Mouse (Mus musculus) heart, adult 8-10 months (tissue): ENCODE results near the gene Rpl19. TPM values are rescaled to one million over a fixed set of nuclear protein-coding genes. Genes with fewer than 3 reads are reported as not detected.

Source experiments
- DNase-seq: peaks from one replicate; pipeline ENCODE4 v3.0.0; 2022; ENCODE audit warnings: low spot score
- total RNA-seq, 4 experiments: library from RNA; stranded (reverse); gene quantifications; 2 replicates each; pipeline ENCODE4 v1.2.4; 2022

The Rpl19 gene
- total RNA-seq, 4 experiments from 2014 or later, result 503 to 616 (median 589) TPM

DNA sequence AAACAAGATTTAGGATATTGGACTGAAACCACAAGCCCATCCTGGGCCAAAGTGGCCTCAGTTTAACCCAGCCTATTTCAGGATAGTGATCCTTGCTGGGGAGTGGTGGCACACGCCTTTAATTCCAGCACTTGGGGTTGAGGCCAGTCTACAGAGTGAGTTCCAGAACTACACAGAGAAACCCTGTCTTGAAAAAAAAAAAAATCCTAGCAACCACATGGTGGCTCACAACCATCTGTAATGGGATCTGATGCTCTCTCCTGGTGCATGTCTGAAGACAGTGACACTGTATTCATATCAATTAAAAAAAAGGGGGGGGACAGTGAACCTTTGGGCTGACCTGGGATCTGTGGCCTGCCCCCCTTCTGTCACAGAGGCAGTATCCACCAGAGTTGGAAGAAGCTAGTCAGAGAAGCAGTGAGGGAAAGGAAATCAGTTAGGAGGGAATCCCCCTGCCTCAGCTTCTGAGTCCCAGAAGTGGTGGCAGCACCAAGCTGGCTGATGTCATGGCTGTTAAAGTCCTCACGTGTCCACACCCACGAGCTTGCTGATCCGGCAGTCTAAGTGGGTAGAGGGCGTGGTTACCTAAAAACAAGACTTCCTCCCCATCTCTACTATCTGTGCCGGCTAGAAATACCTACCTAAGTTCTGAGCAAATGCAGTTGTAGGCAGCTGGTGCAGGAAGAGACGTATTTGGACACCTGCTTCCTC lies 27.5 kb upstream of the Rpl19 start:
- no peak for DNase-seq

DNA sequence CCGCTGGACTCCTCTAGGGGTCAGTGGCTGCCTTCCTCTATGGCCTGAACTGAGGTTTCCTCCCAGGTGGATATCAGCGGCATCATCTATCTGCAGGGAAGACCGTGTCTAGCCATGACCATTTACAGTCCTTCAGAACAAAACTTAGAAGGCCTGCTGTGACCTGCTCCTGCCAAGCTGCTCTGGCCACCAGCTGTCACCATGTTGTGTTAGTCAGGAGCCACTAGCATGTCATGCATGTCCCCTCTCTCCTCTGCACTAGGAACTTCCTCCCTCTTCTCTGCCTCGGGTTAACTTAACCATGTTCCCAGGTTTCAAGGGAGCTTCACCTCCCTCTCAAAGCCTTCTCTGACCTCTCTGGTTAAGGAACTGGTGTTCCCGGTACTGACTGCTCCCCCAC lies 26.8 kb upstream of the Rpl19 start:
- no peak for DNase-seq

DNA sequence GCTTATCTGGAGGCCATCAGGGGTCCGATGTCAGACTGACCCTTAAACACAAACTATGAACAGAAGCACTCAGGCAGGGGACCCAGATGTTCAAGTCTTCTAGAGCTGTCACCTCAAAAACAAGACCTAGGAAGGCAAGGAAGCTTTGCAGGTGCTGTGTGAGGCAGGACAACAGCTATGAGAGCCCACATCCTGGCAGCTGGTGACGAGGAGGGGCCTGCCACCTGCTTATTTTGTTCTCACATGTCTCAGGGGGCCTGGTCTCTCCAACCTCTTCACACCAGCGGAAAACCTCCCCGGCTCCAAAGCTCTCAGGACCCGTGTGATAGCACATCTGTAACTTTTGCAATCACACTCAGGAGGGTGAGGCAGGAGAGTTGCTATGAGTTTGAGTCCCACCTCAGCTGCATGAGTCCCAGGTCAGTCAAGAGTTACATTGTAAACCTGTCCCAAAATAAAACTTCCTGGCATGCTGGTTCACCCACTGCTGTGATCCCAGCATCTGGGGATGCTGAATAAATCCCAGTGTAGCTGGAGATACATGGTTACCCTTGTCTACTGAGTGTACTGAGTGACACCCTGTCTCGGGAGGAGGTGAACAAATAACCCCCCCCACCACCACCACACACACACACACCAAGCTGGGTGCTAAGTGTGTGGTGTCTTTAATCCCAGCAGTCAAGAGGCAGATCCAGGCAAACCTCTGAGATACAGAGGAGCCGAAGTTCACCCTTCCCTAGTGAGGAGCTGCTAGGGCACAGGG lies 26.0 kb upstream of the Rpl19 start:
- DNase-seq, result no peak

DNA sequence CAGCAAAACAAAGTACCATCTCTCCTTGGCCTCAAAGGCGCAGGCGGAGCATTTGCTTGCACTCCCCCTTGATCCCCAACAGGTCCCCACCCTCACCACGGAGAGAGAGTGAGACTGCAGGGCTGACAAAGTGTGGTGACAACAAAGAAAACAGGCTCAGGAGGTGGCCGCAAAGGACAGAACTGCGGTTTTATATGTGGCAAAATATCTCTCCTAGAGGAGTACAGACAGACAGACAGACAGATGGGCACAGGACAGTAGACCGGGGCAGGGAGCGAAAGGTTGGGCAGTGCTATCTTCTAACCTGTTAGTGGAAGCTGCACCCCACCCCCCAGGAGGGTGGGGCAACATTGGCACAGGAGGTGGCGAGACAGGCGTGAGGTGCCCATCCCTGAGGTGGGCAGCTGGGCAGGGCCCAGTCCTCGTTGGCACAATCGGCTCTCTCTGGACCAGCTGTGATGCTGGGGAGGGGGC lies 25.1 kb upstream of the Rpl19 start:
- no peak for DNase-seq

DNA sequence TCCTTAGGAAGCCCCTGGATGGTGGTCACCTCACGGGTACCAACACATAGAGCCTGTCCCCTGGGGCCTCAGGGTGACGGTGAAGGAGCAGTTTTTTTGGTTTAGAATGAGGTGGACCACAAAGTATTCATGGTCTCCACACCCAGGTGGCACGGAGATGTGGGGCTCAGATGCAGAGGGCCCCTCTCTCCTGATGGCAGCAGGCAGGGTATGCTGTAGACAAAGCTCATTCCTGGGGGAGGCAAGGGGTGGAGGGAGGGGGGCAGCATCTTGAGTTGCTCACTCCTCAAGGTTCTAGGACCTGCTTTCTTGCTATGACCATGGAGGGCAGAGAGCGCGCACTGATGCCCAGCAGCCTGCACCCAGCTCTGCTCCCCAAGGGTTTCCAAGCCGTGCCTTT lies 24.5 kb upstream of the Rpl19 start:
- DNase-seq, result no peak

- DNase-seq, result peak; percentile 69
Measured at GRCm38 (mm10) chr11:98002627-98003026, 23.9 kb upstream of the Rpl19 start.

DNA sequence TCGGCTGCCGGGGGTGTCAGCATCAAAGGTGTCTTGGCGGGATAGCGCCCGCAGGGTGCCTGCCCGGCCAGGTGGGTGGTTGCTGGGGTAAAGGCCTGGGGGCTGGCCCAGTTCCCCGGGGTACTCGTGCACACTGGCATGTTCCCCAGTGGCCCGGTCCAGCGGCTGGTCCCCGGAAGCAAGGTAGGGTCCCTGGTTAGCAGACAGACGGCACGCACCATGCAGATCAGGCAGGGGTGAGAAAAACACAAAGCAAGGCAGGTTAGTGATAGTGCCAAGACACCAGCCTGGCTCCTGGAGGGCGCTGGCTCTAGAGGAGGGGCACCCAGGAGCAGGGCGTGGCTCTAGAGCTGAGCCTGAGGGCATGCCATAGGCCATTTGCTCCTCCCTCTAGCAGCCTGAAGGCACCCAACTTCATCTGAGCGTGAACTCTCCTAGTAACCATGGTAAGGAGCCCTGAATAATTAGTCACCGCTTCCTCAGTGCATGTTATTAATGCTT lies 23.3 kb upstream of the Rpl19 start:
- DNase-seq, result no peak

GRCm38 (mm10) chr11:98004161-98004560 lies 22.3 kb upstream of the Rpl19 start:
- DNase-seq, result no peak

GRCm38 (mm10) chr11:98005076-98005475 lies 21.4 kb upstream of the Rpl19 start:
- DNase-seq, result no peak

DNA sequence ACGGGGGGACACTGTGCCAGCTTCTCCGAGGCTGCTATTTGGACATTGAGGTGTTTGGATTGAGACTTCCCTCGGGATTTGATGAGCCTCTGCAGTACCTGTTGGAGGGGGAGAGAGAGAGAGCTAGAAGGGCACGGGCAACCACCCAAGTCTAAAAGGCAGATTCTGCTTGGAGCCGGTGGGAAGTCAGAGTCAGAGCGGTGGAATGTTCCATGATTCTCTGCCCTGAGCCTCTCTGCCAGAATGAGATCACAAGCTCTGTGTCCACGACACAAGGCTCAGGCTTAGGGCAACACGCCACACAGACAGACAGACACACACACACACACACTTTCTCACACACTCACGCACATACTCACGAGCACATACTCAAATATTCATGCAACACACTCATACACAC lies 20.8 kb upstream of the Rpl19 start:
- DNase-seq, result peak; percentile 62

DNA sequence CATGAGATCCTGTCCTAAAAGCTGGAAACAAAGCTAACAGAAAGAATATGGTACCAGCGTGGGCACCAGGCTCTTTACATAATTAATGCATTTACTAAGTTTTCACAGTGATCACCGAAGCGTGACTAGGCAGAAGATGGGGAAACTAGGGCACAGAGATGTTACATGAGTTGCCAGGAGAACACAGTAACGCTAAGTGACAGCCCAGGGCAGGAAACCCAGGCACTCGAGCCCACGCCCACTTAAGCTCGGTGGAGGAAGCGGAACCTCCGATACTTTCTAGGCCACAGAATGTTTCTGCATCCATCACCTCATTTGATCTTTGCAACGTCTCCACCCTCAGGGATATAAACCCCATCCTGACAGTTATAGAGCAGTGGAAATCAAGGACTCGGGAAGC lies 18.4 kb upstream of the Rpl19 start:
- DNase-seq, result no peak

DNA sequence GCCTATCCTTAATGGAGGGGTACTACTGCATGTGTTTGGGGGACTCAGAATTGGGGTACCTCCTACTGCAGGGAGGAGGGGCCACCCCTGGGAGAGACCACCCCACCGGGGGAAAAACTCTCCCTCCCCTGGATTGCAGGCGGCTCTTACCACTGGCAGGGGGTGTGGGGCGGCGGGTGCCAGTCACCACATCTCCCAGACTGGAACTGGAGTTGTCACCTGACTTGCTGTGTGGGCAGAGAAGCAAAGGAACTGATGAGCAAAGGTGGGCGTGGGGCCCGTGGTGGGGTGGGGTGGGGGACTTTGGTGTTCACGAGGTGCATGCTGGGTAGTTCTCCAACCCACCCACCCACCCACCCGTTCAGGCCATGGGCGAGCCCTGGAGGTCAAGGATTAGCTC lies 14.8 kb upstream of the Rpl19 start:
- DNase-seq, result no peak

DNA sequence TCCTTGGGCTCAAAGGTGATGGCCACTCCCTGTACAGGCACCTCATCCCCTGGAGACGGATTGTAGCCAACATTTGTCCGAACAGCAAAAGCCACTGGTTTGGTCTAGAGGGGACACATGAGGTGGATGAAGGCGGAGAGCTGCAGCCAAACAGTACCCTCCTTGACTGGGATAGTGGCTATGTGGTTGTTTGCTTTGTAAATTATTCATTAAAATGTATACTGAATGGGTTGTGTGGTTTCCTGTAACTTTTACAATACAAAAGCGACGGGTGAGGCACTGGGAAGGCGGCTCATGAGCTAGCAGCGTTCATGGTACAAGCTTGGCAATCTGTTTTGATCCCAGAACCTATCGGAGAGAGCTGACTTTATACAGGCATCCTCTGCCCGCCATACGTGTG lies 13.7 kb upstream of the Rpl19 start:
- no peak for DNase-seq

DNA sequence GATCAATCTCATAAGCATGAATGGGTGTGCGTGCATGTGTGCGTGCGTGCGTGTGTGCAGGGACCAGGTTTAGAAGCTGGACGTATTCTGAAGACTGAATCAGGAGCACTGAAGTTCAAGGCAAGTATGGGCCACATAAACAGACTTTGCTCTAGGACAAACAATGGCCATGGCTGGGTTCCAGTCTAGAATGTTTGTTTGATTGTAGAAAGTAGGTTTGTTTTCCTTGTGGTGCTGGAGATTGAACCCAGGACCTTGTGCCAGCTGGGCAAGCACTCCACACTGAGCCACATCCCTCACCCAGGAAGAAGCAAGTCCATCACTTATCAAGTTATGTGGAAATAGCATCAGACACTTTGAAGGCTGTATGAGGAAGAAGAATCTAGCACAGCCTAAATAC lies 10.3 kb upstream of the Rpl19 start:
- no peak for DNase-seq

DNA sequence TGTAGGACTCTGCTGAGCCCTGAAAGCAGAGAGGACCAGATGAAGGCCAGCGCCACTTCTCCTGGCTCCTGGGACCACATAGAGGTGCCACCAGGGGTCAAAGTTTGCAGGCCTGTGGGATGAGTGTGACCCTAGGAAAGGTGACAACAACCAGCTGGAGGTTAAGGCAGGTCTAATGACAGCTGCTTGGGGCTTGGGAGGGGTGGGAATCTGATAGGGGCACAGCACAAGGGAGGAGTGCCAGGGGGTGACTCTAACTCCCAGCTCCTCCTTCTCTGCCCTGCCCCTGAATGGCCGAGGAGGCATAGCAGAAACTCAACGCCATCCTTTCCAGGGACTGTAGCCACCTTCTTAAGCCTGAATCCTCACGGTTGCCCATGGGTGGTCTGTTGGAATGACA lies 9.7 kb upstream of the Rpl19 start:
- DNase-seq, result no peak

DNA sequence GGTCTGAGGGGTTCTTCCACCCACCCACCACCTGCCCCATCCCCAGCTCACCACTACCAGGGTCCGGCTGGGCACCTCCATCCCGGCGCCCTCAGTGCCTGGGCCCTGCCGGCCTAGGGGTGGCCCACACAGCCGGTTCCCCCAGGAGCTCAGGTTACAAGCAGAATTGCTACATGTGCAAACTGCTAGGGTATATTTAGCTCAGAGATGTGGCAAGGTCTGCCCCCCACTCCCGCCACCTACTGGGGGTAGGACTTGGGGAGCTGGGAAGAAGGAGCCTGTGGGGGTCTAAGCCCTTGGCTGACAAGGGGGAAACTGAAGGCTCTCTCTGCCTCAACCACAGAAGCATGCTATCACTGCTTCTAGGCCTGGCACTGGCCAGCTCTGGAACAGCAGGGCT lies 8.3 kb upstream of the Rpl19 start:
- no peak for DNase-seq

GRCm38 (mm10) chr11:98018858-98019641 lies 7.5 kb upstream of the Rpl19 start:
- DNase-seq, result no peak

- no peak for DNase-seq
Measured at GRCm38 (mm10) chr11:98019883-98020610, 6.5 kb upstream of the Rpl19 start.

- no peak for DNase-seq
Measured at GRCm38 (mm10) chr11:98020710-98021109, 5.8 kb upstream of the Rpl19 start.

DNA sequence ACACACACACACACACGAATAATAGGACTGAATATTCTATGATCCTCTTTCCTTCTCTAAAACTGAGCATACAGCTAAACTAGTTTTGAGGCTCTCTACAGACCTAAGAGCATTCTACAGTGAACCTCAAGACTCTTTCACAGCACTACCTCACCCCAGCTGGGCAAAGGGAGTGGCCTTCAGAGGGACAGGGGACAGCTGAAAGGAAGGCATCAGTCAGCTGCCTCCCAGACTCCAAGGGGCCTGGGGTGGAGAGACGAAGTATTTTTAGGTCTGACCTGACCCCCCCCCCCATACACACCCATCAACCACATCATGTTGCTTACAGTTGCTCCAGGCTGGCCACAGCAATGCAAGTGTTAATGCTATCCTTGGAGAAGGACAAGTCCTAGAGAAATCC lies 5.4 kb upstream of the Rpl19 start:
- no peak for DNase-seq

DNA sequence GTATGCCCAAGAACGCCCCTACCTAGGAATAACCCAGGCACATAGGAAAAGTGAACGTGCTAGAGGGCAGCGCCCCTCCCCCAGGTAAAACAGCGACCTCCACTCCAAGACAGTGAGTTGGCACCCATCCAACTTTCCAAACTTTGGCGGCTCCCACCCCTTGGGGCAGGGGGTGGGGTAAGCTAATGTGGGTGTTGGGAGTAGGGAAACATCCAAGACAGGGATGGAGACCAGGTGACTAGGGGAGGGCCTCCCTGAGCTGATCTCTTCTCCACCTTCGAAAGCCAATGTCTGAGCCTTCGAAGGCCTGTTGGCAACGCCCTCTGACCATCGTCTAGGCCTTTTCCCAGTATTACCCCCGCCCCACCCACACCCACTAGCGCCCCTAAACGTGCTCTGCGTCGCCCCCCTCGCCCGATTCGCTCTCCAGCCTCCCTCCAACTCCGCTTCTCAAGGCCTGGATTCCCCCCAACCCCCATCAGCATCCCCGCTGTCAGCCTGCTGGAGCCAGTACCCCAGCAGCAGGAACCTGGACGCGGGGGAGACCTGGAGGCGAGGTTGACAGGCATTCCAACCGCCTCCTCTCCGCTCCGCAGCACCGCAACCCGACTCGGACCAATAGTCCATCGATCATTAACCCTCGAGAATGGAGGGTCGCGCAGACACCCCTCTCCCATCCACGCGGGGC lies 4.8 kb upstream of the Rpl19 start:
- no peak for DNase-seq
